Mouse (Mus musculus): ENCODE data around the gene Thsd4. TPM values are rescaled to one million over a fixed set of nuclear protein-coding genes. Genes with fewer than 3 reads are reported as not detected.
A peak's percentile ranks its signal among the peaks of the same experiment; 100 is the strongest.

Thsd4 gene
- total and polyA plus RNA-seq, 2 experiments from 2014 or later: 4.9 to 15.3 TPM

GRCm38 (mm10) chr9:60288789-60289188 is 233.1 kb downstream of the Thsd4 start:
- no peak overlapping the region for H3K9ac ChIP-seq (replicated peaks; ENCODE audit: low read length)
- DNase-seq (ENCODE audit: low spot score): no peak
- no peak for ATAC-seq
- H3K9me3 ChIP-seq (ENCODE audit: low read length): no peaks in the 10 kb centered on the region
- H3K36me3 ChIP-seq (ENCODE audit: insufficient read depth, low read length): no peaks in the 10 kb centered on the region
- H3K4me2 ChIP-seq (ENCODE audit: low read depth, low read length): no peak overlapping the region
- H3K27ac ChIP-seq: no peak overlapping the region
- H3K27me3 ChIP-seq (ENCODE audit: insufficient read depth, low read length): no peaks in the 10 kb centered on the region
- WGBS: 75% methylated on average over 12 of the region's 12 CpGs
- no peak overlapping the region for H3K4me3 ChIP-seq (ENCODE audit: low read length)
- no peaks in the 10 kb centered on the region for H3K4me1 ChIP-seq (ENCODE audit: insufficient read depth, low read length)
- TF ChIP-seq CTCF (IDR thresholded peaks at IDR 0.05; ENCODE audit: low read depth): no peak

DNA sequence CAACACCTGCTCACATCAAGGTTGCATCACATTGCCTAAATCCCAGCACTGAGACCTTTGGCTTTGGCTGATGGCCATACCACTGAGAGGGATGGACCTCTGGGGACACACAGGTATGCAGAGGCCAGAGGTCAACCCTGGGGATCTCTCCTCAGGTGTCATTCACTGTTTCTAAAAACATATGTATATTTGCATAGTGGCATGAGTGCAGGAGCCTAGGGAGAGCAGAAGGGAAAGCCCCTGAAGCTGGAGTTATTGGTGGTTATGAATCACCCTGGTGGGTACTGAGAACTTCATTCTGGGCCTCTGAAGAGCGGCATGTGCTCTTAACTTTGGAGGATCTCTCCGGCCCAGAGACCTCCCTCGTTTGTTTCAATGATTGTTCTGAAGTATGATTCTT is 235.5 kb downstream of the Thsd4 start:
- DNase-seq (ENCODE audit: low spot score): no peak
- Histone ChIP-seq H3K4me2 (ENCODE audit: low read depth, low read length) (no peak overlapping the region), H3K36me3 (ENCODE audit: insufficient read depth, low read length) (no peaks in the 10 kb centered on the region), H3K4me3 (ENCODE audit: low read length) (no peak overlapping the region), H3K9me3 (ENCODE audit: low read length) (no peaks in the 10 kb centered on the region), H3K9ac (replicated peaks; ENCODE audit: low read length) (no peak overlapping the region), H3K27me3 (ENCODE audit: insufficient read depth, low read length) (no peaks in the 10 kb centered on the region), H3K27ac (no peak overlapping the region), H3K4me1 (ENCODE audit: insufficient read depth, low read length) (no peaks in the 10 kb centered on the region)
- WGBS: 93% methylated on average over 3 of the region's 3 CpGs
- no peak for ATAC-seq
- TF ChIP-seq CTCF (IDR thresholded peaks at IDR 0.05; ENCODE audit: low read depth): no peak

DNA sequence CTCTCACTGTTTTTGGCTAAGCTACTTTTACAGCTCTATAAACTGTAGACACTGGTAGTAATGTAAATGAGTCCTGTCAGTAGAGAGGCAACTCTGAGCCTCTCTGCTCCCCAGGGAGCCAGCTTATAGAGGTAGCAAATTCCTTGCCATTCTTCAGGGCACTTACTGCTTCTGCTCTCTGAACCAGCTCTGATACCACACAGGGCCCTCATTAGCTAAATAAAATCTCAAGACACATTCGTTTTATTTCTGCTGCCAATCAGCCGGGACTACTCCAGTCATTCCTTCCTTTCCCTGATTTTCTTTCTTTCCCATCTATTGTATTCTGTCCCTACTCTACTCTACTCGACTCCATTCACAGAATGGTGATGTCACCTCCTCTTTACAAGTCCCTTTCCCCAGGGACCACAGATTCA is 236.8 kb downstream of the Thsd4 start:
- Histone ChIP-seq H3K4me1 (ENCODE audit: insufficient read depth, low read length) (no peaks in the 10 kb centered on the region), H3K36me3 (ENCODE audit: insufficient read depth, low read length) (no peaks in the 10 kb centered on the region), H3K27me3 (ENCODE audit: insufficient read depth, low read length) (no peaks in the 10 kb centered on the region), H3K9ac (replicated peaks; ENCODE audit: low read length) (no peak overlapping the region), H3K4me3 (ENCODE audit: low read length) (no peak overlapping the region), H3K9me3 (ENCODE audit: low read length) (no peaks in the 10 kb centered on the region), H3K4me2 (ENCODE audit: low read depth, low read length) (no peak overlapping the region), H3K27ac (no peak overlapping the region)
- DNase-seq (ENCODE audit: low spot score) (no peak), ATAC-seq (no peak)
- no peak for TF ChIP-seq CTCF (IDR thresholded peaks at IDR 0.05; ENCODE audit: low read depth)
- WGBS: 20% methylated on average over 3 of the region's 3 CpGs

- H3K4me1 ChIP-seq (ENCODE audit: insufficient read depth, low read length): no peaks in the 10 kb centered on the region
- no peak overlapping the region for H3K27ac ChIP-seq
- H3K4me2 ChIP-seq (ENCODE audit: low read depth, low read length): no peak overlapping the region
- no peaks in the 10 kb centered on the region for H3K9me3 ChIP-seq (ENCODE audit: low read length)
- H3K9ac ChIP-seq (replicated peaks; ENCODE audit: low read length): no peak overlapping the region
- ATAC-seq (no peak), DNase-seq (ENCODE audit: low spot score) (no peak)
- TF ChIP-seq CTCF (IDR thresholded peaks at IDR 0.05; ENCODE audit: low read depth): no peak
- no peak overlapping the region for H3K4me3 ChIP-seq (ENCODE audit: low read length)
- H3K36me3 ChIP-seq (ENCODE audit: insufficient read depth, low read length): no peaks in the 10 kb centered on the region
- WGBS: 72% methylated on average over 1 of the region's 1 CpGs
- no peaks in the 10 kb centered on the region for H3K27me3 ChIP-seq (ENCODE audit: insufficient read depth, low read length)
Measured at GRCm38 (mm10) chr9:60284318-60284717, 237.5 kb downstream of the Thsd4 start.

GRCm38 (mm10) chr9:60283546-60283945 is 238.3 kb downstream of the Thsd4 start:
- no peak overlapping the region for H3K27ac ChIP-seq
- no peaks in the 10 kb centered on the region for H3K4me1 ChIP-seq (ENCODE audit: insufficient read depth, low read length)
- H3K36me3 ChIP-seq (ENCODE audit: insufficient read depth, low read length): no peaks in the 10 kb centered on the region
- H3K9ac ChIP-seq (replicated peaks; ENCODE audit: low read length): no peak overlapping the region
- no peaks in the 10 kb centered on the region for H3K9me3 ChIP-seq (ENCODE audit: low read length)
- no peak overlapping the region for H3K4me2 ChIP-seq (ENCODE audit: low read depth, low read length)
- DNase-seq (ENCODE audit: low spot score) (peak; percentile 36), ATAC-seq (no peak)
- H3K4me3 ChIP-seq (ENCODE audit: low read length): no peak overlapping the region
- TF ChIP-seq CTCF (IDR thresholded peaks at IDR 0.05; ENCODE audit: low read depth): peak; percentile 40
- no peaks in the 10 kb centered on the region for H3K27me3 ChIP-seq (ENCODE audit: insufficient read depth, low read length)
- WGBS: 56% methylated on average over 3 of the region's 3 CpGs

GRCm38 (mm10) chr9:60281281-60281680 is 240.6 kb downstream of the Thsd4 start:
- Histone ChIP-seq H3K27ac (no peak overlapping the region), H3K4me3 (ENCODE audit: low read length) (no peak overlapping the region), H3K36me3 (ENCODE audit: insufficient read depth, low read length) (no peaks in the 10 kb centered on the region), H3K9me3 (ENCODE audit: low read length) (no peaks in the 10 kb centered on the region), H3K4me1 (ENCODE audit: insufficient read depth, low read length) (no peaks in the 10 kb centered on the region), H3K9ac (replicated peaks; ENCODE audit: low read length) (no peak overlapping the region), H3K4me2 (ENCODE audit: low read depth, low read length) (no peak overlapping the region), H3K27me3 (ENCODE audit: insufficient read depth, low read length) (no peaks in the 10 kb centered on the region)
- DNase-seq (ENCODE audit: low spot score): peak; percentile 43
- 34% methylated on average over 11 of the region's 11 CpGs for WGBS
- no peak for TF ChIP-seq CTCF (IDR thresholded peaks at IDR 0.05; ENCODE audit: low read depth)
- ATAC-seq: no peak

DNA sequence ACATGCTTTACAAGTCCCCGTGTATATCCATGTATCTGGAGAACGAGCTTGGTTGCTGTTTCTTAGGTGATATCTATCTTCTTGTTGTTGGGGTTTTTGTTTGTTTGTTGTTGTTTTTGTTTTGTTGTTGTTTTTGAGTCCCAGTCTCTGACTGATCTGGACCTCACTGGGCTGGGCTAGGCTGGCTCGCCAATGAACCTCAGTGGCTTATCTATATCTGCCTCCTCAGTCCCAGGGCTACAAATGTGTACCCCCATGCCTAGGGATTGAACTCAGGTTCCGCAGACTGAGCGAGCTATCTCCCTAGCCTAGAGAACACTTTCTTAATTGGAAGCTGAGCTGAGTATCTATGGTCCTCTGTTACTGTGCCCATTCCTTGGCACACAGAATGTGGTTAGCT is 241.1 kb downstream of the Thsd4 start:
- DNase-seq (ENCODE audit: low spot score) (no peak), ATAC-seq (no peak)
- no peaks in the 10 kb centered on the region for H3K36me3 ChIP-seq (ENCODE audit: insufficient read depth, low read length)
- H3K9ac ChIP-seq (replicated peaks; ENCODE audit: low read length): no peak overlapping the region
- H3K4me1 ChIP-seq (ENCODE audit: insufficient read depth, low read length): no peaks in the 10 kb centered on the region
- H3K4me2 ChIP-seq (ENCODE audit: low read depth, low read length): no peak overlapping the region
- no peaks in the 10 kb centered on the region for H3K27me3 ChIP-seq (ENCODE audit: insufficient read depth, low read length)
- H3K4me3 ChIP-seq (ENCODE audit: low read length): no peak overlapping the region
- WGBS: 96% methylated on average over 5 of the region's 5 CpGs
- TF ChIP-seq CTCF (IDR thresholded peaks at IDR 0.05; ENCODE audit: low read depth): no peak
- no peak overlapping the region for H3K27ac ChIP-seq
- H3K9me3 ChIP-seq (ENCODE audit: low read length): no peaks in the 10 kb centered on the region

Measured in hindbrain, postnatal 0 days (tissue).